Mouse (Mus musculus) heart, embryonic 15.5 days (tissue): ENCODE measurements around the gene Klhdc7a. TPM values are rescaled to one million over a fixed set of nuclear protein-coding genes. Genes with fewer than 3 reads are reported as not detected.

ENCODE experiments used
- ATAC-seq: fragments of 200-750 bp; cut with Nextera tagmentation; replicated peaks from 2 replicates; pipeline ENCODE4 v1.8.0; 2017; ENCODE audit warnings: low read depth, moderate TSS enrichment; ENCODE audit not compliant: insufficient number of reproducible peaks, insufficient read depth, low FRiP score
- H3K27ac ChIP-seq: fragments of 300-500 bp; sonication (generic); 2 replicates; pipeline ENCODE4 v1.5.1; 2015; ENCODE audit warnings: mild to moderate bottlenecking, inconsistent platforms
- H3K27me3 ChIP-seq: fragments of 300-500 bp; sonication (generic); 2 replicates; pipeline ENCODE4 v1.6.1; 2015; ENCODE audit warnings: inconsistent platforms
- H3K36me3 ChIP-seq: fragments of 300-500 bp; sonication (generic); 2 replicates; pipeline ENCODE4 v1.6.1; 2015; ENCODE audit warnings: mild to moderate bottlenecking, inconsistent platforms
- H3K4me1 ChIP-seq: fragments of 300-500 bp; sonication (generic); replicated peaks from 2 replicates; pipeline ENCODE4 v1.6.1; 2015; ENCODE audit warnings: inconsistent platforms
- H3K4me2 ChIP-seq: fragments of 300-500 bp; sonication (generic); 2 replicates; pipeline ENCODE4 v1.6.1; 2015; ENCODE audit warnings: inconsistent platforms, mild to moderate bottlenecking, moderate library complexity
- H3K4me3 ChIP-seq: fragments of 300-500 bp; sonication (generic); 2 replicates; pipeline ENCODE4 v1.5.1; 2015; ENCODE audit warnings: mild to moderate bottlenecking, inconsistent platforms
- H3K9ac ChIP-seq: fragments of 300-500 bp; sonication (generic); 2 replicates; pipeline ENCODE4 v1.6.1; 2015; ENCODE audit warnings: mild to moderate bottlenecking, inconsistent platforms
- H3K9me3 ChIP-seq: fragments of 300-500 bp; sonication (generic); replicated peaks from 2 replicates; pipeline ENCODE4 v1.6.1; 2016; ENCODE audit warnings: inconsistent platforms
- WGBS: fragments of 180-500 bp; shearing (Covaris S2); methylation state at CpG from one replicate; pipeline ENCODE4 v1.1.7; 2015; ENCODE audit warnings: mixed read lengths; 5-methylcytosine and 5-hydroxymethylcytosine counted together
- polyA plus RNA-seq: library from polyadenylated mRNA; unstranded; fragments of >200 nt; fragmentation: Nextera tagmentation; extraction: Ambion mirVana; gene quantifications from 2 replicates; pipeline ENCODE4 v1.2.1, GENCODE M21; 2015

Klhdc7a gene
- polyA plus RNA-seq, 1 experiment from 2014 or later, result 0.13 TPM

GRCm38 (mm10) chr4:139960724-139961315 is 7.0 kb downstream of the Klhdc7a start:
- 80% methylated on average over 10 of the region's 10 CpGs for WGBS
- ATAC-seq, result no peak
- Histone ChIP-seq H3K27me3 (no peaks in the 10 kb centered on the region; the same call in 1 of the 2 replicates), H3K9me3 (no peaks in the 10 kb centered on the region), H3K27ac (no peak overlapping the region), H3K9ac (no peak overlapping the region), H3K4me1 (no peaks in the 10 kb centered on the region), H3K36me3 (no peaks in the 10 kb centered on the region), H3K4me3 (no peak overlapping the region), H3K4me2 (no peak overlapping the region)

GRCm38 (mm10) chr4:139960086-139960713 is 7.6 kb downstream of the Klhdc7a start:
- Histone ChIP-seq H3K4me2 (no peak overlapping the region), H3K4me1 (no peaks in the 10 kb centered on the region), H3K9me3 (no peaks in the 10 kb centered on the region), H3K9ac (no peak overlapping the region), H3K36me3 (no peaks in the 10 kb centered on the region), H3K4me3 (no peak overlapping the region), H3K27me3 (no peaks in the 10 kb centered on the region), H3K27ac (no peak overlapping the region)
- ATAC-seq, result no peak
- 79% methylated on average over 12 of the region's 12 CpGs for WGBS

- no peak for ATAC-seq
- Histone ChIP-seq H3K27me3 (no peaks in the 10 kb centered on the region), H3K27ac (no peak overlapping the region), H3K4me3 (no peak overlapping the region), H3K4me2 (no peak overlapping the region), H3K4me1 (no peaks in the 10 kb centered on the region), H3K9me3 (no peaks in the 10 kb centered on the region), H3K9ac (no peak overlapping the region), H3K36me3 (no peaks in the 10 kb centered on the region)
- WGBS, result 84% methylated on average over 3 of the region's 3 CpGs
Measured at GRCm38 (mm10) chr4:139959188-139959587, 8.6 kb downstream of the Klhdc7a start.

- no peak overlapping the region for H3K9ac ChIP-seq
- no peak overlapping the region for H3K4me3 ChIP-seq
- no peak overlapping the region for H3K27ac ChIP-seq
- no peaks in the 10 kb centered on the region for H3K36me3 ChIP-seq
- ATAC-seq, result no peak
- no peak overlapping the region; the same call in 1 of the 2 replicates for H3K4me2 ChIP-seq
- peaks cover 8% of the 10 kb centered on the region; the same call in 1 of the 2 replicates for H3K4me1 ChIP-seq
- peaks cover 3% of the 10 kb centered on the region; the same call in 1 of the 2 replicates for H3K27me3 ChIP-seq
- H3K9me3 ChIP-seq, result no peaks in the 10 kb centered on the region
- 35% methylated on average over 6 of the region's 7 CpGs for WGBS
Measured at GRCm38 (mm10) chr4:139950876-139951485, 16.8 kb downstream of the Klhdc7a start.

- H3K9ac ChIP-seq, result 0 out of 2 replicates have a peak overlapping the region, but pooled peaks have one; percentile 17
- WGBS, result under 1% methylated on average over 20 of the region's 20 CpGs
- no peaks in the 10 kb centered on the region for H3K36me3 ChIP-seq
- H3K4me2 ChIP-seq, result peak overlapping the region; percentile 57
- H3K9me3 ChIP-seq, result no peaks in the 10 kb centered on the region
- no peak for ATAC-seq
- H3K4me3 ChIP-seq, result peak overlapping the region; percentile 21
- peaks cover 8% of the 10 kb centered on the region; the same call in 1 of the 2 replicates for H3K4me1 ChIP-seq
- peaks cover 3% of the 10 kb centered on the region; the same call in 1 of the 2 replicates for H3K27me3 ChIP-seq
- no peak overlapping the region for H3K27ac ChIP-seq
Measured at GRCm38 (mm10) chr4:139950431-139950848, 17.4 kb downstream of the Klhdc7a start.

- Histone ChIP-seq H3K27me3 (peaks cover 3% of the 10 kb centered on the region; the same call in 1 of the 2 replicates), H3K9ac (no peak overlapping the region), H3K4me1 (peaks cover 8% of the 10 kb centered on the region; the same call in 1 of the 2 replicates), H3K4me3 (no peak overlapping the region), H3K36me3 (no peaks in the 10 kb centered on the region), H3K4me2 (no peak overlapping the region), H3K27ac (no peak overlapping the region), H3K9me3 (no peaks in the 10 kb centered on the region)
- WGBS, result 24% methylated on average over 7 of the region's 7 CpGs
- no peak for ATAC-seq
Measured at GRCm38 (mm10) chr4:139948591-139948990, 19.2 kb downstream of the Klhdc7a start.

- peaks cover 3% of the 10 kb centered on the region; the same call in 1 of the 2 replicates for H3K27me3 ChIP-seq
- 88% methylated on average over 2 of the region's 2 CpGs for WGBS
- no peak overlapping the region for H3K4me2 ChIP-seq
- no peaks in the 10 kb centered on the region for H3K9me3 ChIP-seq
- no peak overlapping the region for H3K9ac ChIP-seq
- H3K27ac ChIP-seq, result no peak overlapping the region
- H3K36me3 ChIP-seq, result no peaks in the 10 kb centered on the region
- ATAC-seq, result no peak
- no peak overlapping the region for H3K4me3 ChIP-seq
- peaks cover 8% of the 10 kb centered on the region; the same call in 1 of the 2 replicates for H3K4me1 ChIP-seq
Measured at GRCm38 (mm10) chr4:139947341-139947740, 20.5 kb downstream of the Klhdc7a start.

- H3K9me3 ChIP-seq, result no peaks in the 10 kb centered on the region
- no peaks in the 10 kb centered on the region for H3K4me1 ChIP-seq
- WGBS, result 70% methylated on average over 2 of the region's 2 CpGs
- H3K27ac ChIP-seq, result no peak overlapping the region
- no peak overlapping the region for H3K4me3 ChIP-seq
- no peaks in the 10 kb centered on the region for H3K27me3 ChIP-seq
- ATAC-seq, result no peak
- H3K9ac ChIP-seq, result no peak overlapping the region
- H3K4me2 ChIP-seq, result no peak overlapping the region
- no peaks in the 10 kb centered on the region for H3K36me3 ChIP-seq
Measured at GRCm38 (mm10) chr4:139941831-139942230, 26.0 kb downstream of the Klhdc7a start.

- no peak for ATAC-seq
- Histone ChIP-seq H3K27ac (no peak overlapping the region), H3K27me3 (peaks cover 29% of the 10 kb centered on the region), H3K4me3 (no peak overlapping the region), H3K4me1 (no peaks in the 10 kb centered on the region), H3K9me3 (no peaks in the 10 kb centered on the region), H3K36me3 (no peaks in the 10 kb centered on the region), H3K9ac (no peak overlapping the region), H3K4me2 (no peak overlapping the region)
- WGBS, result 63% methylated on average over 3 of the region's 3 CpGs
Measured at GRCm38 (mm10) chr4:139935557-139935956, 32.3 kb downstream of the Klhdc7a start.

GRCm38 (mm10) chr4:139932970-139933801 is 34.6 kb downstream of the Klhdc7a start:
- H3K27ac ChIP-seq, result no peak overlapping the region
- ATAC-seq, result no peak

More at GRCm38 (mm10) chr4:139932970-139933801, 34.6 kb downstream of the Klhdc7a start:
- Histone ChIP-seq H3K4me3 (no peak overlapping the region), H3K27me3 (peaks cover 51% of the 10 kb centered on the region), H3K9ac (no peak overlapping the region), H3K4me2 (no peak overlapping the region), H3K4me1 (no peaks in the 10 kb centered on the region), H3K36me3 (no peaks in the 10 kb centered on the region), H3K9me3 (no peaks in the 10 kb centered on the region)
- WGBS, result 60% methylated on average over 18 of the region's 18 CpGs
